Comparison of ENCODE assay signal across 10 mouse cellular contexts in genomic region chr7:116236608-116237007, GRCm38 (mm10).
A peak's percentile ranks its signal among the peaks of the same experiment; 100 is the strongest.
DNase-seq lines count a peak whose midpoint lies in the region; ATAC-seq and TF ChIP-seq lines count a peak whose summit lies in the region.
"Had no signal": no experiment of that assay in that cellular context is flagged by ENCODE, and none has a peak within 500 bp of the region (broad histone marks: within the 10 kb centered on the region; RNA-seq: fewer than 3 reads in every experiment).

No protein-coding gene starts in this region.

- H3K4me1 ChIP-seq in neural tube, embryonic 11.5 days (ENCODE audit: control insufficient read depth, insufficient read depth, low read length) = peaks cover 14% of the 10 kb centered on the region
- H3K4me1 ChIP-seq in liver, embryonic 16.5 days (ENCODE audit: control insufficient read depth, low read depth, low read length) = peaks cover 7% of the 10 kb centered on the region

- intact Hi-C loops in gastrocnemius, adult 2 months (cut with DNase I) = no loop called here
- intact Hi-C loops in gastrocnemius, postnatal 14 days (cut with DNase I; ENCODE audit: low total_unique reads) = no loop called here

- peak overlapping the region; percentile 66 for H3K4me3 ChIP-seq in gastrocnemius, adult 2 months
- no peak overlapping the region for H3K4me3 ChIP-seq in neural tube, embryonic 11.5 days (ENCODE audit: low read depth, low read length)
- peak overlapping the region; percentile 46 for H3K4me3 ChIP-seq in liver, embryonic 16.5 days (ENCODE audit: low read depth, low read length)

- no peak for DNase-seq in gastrocnemius, adult 2 months
- no peak for DNase-seq in gastrocnemius, postnatal 14 days
- DNase-seq in neural tube, embryonic 11.5 days (ENCODE audit: low spot score) = no peak
- DNase-seq in neural tube, embryonic 10.5 days (ENCODE audit: extremely low spot score, low spot score) = no peak
- DNase-seq in spleen, adult 12 weeks (ENCODE audit: low spot score) = no peak
- no peak for DNase-seq in adrenal gland, adult 8-10 months
- DNase-seq: cerebellum, adult 11-12 months; lung, postnatal 36 days had no signal

- H3K36me3 ChIP-seq in neural tube, embryonic 11.5 days (ENCODE audit: control insufficient read depth, insufficient read depth, low read length) = no peaks in the 10 kb centered on the region
- no peaks in the 10 kb centered on the region for H3K36me3 ChIP-seq in liver, embryonic 16.5 days (ENCODE audit: control insufficient read depth, insufficient read depth)

- peak overlapping the region; percentile 65 for H3K4me2 ChIP-seq in neural tube, embryonic 11.5 days (ENCODE audit: low read depth)
- peak overlapping the region; percentile 55 for H3K4me2 ChIP-seq in liver, embryonic 16.5 days (ENCODE audit: low read depth, low read length)

- TF ChIP-seq CTCF in gastrocnemius, adult 2 months (IDR thresholded peaks at IDR 0.05) = no peak

- H3K27ac ChIP-seq in gastrocnemius, adult 2 months = no peak overlapping the region
- no peak overlapping the region for H3K27ac ChIP-seq in neural tube, embryonic 11.5 days (ENCODE audit: low read depth, low read length)
- H3K27ac ChIP-seq in liver, embryonic 16.5 days (ENCODE audit: low read length) = no peak overlapping the region

- WGBS in neural tube, embryonic 11.5 days = 54% methylated on average over 8 of the region's 8 CpGs
- 45% methylated on average over 8 of the region's 8 CpGs for WGBS in liver, embryonic 16.5 days (ENCODE audit: insufficient replicate concordance)

- no peak overlapping the region for H3K9ac ChIP-seq in neural tube, embryonic 11.5 days (ENCODE audit: low read length)
- H3K9ac ChIP-seq in liver, embryonic 16.5 days (ENCODE audit: low read depth, low read length) = no peak overlapping the region

- ATAC-seq in neural tube, embryonic 11.5 days (ENCODE audit: insufficient read depth, low FRiP score, low TSS enrichment) = no peak
- peak; percentile 57 for ATAC-seq in liver, embryonic 16.5 days (ENCODE audit: low read depth)
- no peak for ATAC-seq in erythroid progenitor cell, adult 5-6 weeks (replicated peaks; ENCODE audit: low FRiP score, poor library complexity, severe bottlenecking)

- H3K27me3 ChIP-seq in neural tube, embryonic 11.5 days (ENCODE audit: control insufficient read depth, insufficient read depth, low read length) = peaks cover 7% of the 10 kb centered on the region
- H3K27me3 ChIP-seq in liver, embryonic 16.5 days (ENCODE audit: control insufficient read depth, insufficient read depth, low read depth, low read length) = peaks cover 11% of the 10 kb centered on the region

- H3K9me3 ChIP-seq in neural tube, embryonic 11.5 days (ENCODE audit: control insufficient read depth, low read length) = no peaks in the 10 kb centered on the region
- H3K9me3 ChIP-seq in liver, embryonic 16.5 days (replicated peaks; ENCODE audit: control insufficient read depth, low read length) = no peaks in the 10 kb centered on the region
